Mouse (Mus musculus) bone marrow macrophage, adult 2 months (primary cell): ENCODE measurements around the gene Tekt4.

Source experiments
- CTCF ChIP-seq: IDR thresholded peaks from 2 replicates; pipeline ENCODE4 v1.5.1; 2012; ENCODE audit warnings: low read depth, mild to moderate bottlenecking, low read length, moderate library complexity
- POLR2A ChIP-seq: IDR thresholded peaks from 2 replicates; pipeline ENCODE4 v1.6.1; 2012; ENCODE audit warnings: mild to moderate bottlenecking, low read depth, low read length, borderline replicate concordance

- TF ChIP-seq POLR2A (no peak), CTCF (no peak)
Observed at GRCm38 (mm10) chr17:25414917-25415316, 39.5 kb upstream of the Tekt4 start.
